Mouse (Mus musculus): ENCODE measurements around the gene Ackr2. TPM values are rescaled to one million over a fixed set of nuclear protein-coding genes. Genes with fewer than 3 reads are reported as not detected.

Ackr2 gene
- polyA plus RNA-seq, 1 experiment, result not detected

DNA sequence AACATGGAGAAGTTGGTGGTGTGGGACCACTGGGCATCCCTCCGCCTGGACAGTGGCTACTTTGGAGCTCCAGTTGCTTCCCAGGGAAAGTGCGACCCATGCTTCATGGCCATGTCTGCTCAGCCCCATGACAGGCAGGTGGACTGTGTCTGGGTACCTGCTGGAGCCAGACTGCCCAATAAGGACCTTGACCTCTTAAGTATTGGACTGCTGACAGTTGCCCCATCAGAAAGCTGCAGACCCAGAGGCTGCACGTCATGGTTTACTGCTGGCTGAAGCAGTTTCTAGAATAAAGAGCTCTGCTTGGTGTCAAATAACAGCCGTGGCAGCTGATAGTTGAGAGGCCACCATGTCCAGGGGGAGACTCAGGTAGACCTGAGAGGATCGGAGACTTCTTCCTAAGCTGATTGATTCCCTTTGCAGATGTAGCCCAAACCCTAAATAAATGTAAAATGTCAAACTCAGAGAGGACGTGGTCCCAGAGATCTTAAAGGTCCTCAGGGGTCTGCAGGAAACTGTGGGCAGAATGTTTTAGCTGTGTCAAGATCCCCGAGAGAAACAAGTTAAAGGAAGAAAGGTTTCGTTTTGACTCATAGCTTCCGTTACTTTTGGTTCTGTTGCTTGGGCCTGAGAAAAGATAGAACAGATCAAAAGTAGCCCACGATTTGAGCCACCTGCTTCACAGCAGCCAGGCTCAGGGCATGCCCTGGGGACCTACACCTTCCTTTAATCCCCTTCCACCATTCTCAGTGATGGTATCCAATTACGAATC lies 28.7 kb downstream of the Ackr2 start:
- Histone ChIP-seq H3K4me1 (ENCODE audit: control insufficient read depth, insufficient read depth, low read length) (peaks cover 13% of the 10 kb centered on the region; the same call in 1 of the 2 replicates), H3K4me3 (replicated peaks; ENCODE audit: control insufficient read depth, low read depth, low read length) (no peak overlapping the region), H3K27ac (ENCODE audit: control insufficient read depth, insufficient read depth, low read depth, low read length, poor library complexity) (peak overlapping the region; percentile 16; the same call in 1 of the 2 replicates)
- 28% methylated on average over 11 of the region's 11 CpGs for WGBS
- TF ChIP-seq CTCF (IDR thresholded peaks at IDR 0.05; ENCODE audit: control insufficient read depth, insufficient read depth, low read length), result no peak
- no peak for TF ChIP-seq POLR2A (IDR thresholded peaks at IDR 0.05; ENCODE audit: borderline replicate concordance, control insufficient read depth, low read depth, low read length)

DNA sequence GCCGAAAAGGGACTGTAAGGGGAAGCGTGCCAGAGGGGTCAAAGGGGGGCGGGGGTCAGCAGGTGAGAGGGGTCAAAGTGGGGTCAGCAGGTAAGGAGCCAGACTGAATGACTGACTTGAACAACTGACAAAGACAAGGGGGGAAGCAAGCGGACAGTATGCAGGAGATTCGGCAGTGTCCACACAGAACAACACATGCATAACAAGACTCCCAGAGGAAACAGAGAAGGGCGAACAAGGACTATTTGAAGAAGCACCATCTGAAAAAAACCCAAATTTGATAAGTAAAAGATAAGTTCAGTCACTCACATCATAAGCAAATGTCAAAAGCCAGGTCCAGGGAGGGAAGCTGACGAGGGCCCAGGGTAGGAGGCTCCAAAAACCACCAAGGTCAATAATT lies 29.6 kb downstream of the Ackr2 start:
- TF ChIP-seq CTCF (IDR thresholded peaks at IDR 0.05; ENCODE audit: control insufficient read depth, insufficient read depth, low read length) (no peak), POLR2A (IDR thresholded peaks at IDR 0.05; ENCODE audit: borderline replicate concordance, control insufficient read depth, low read depth, low read length) (no peak)
- Histone ChIP-seq H3K27ac (ENCODE audit: control insufficient read depth, insufficient read depth, low read depth, low read length, poor library complexity) (no peak overlapping the region), H3K4me3 (replicated peaks; ENCODE audit: control insufficient read depth, low read depth, low read length) (no peak overlapping the region), H3K4me1 (ENCODE audit: control insufficient read depth, insufficient read depth, low read length) (peaks cover 13% of the 10 kb centered on the region; the same call in 1 of the 2 replicates)
- 73% methylated on average over 7 of the region's 7 CpGs for WGBS

DNA sequence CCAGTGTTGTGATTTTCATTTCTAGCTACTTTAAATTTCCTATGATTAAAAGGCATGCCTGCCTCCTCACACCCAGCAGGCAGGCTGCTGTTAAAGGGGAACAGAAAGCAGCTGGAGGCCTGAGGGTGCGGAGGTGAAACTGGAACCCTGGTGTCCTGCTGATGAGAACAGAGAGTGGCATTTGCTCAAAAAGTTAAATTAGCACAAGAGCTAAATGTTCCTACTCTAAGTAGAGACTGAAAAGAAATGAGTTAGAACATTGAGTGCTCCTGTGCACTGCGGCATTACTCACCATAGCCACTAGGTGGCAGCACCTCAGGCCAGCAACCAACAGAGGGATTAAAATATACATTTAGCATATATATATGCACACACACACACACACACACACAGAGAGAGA lies 30.3 kb downstream of the Ackr2 start:
- Histone ChIP-seq H3K4me3 (replicated peaks; ENCODE audit: control insufficient read depth, low read depth, low read length) (no peak overlapping the region), H3K4me1 (ENCODE audit: control insufficient read depth, insufficient read depth, low read length) (peaks cover 13% of the 10 kb centered on the region; the same call in 1 of the 2 replicates), H3K27ac (ENCODE audit: control insufficient read depth, insufficient read depth, low read depth, low read length, poor library complexity) (peak overlapping the region; percentile 2; the same call in 1 of the 2 replicates)
- TF ChIP-seq POLR2A (IDR thresholded peaks at IDR 0.05; ENCODE audit: borderline replicate concordance, control insufficient read depth, low read depth, low read length) (no peak), CTCF (IDR thresholded peaks at IDR 0.05; ENCODE audit: control insufficient read depth, insufficient read depth, low read length) (peak; percentile 84)
- WGBS, result 17% methylated on average over 2 of the region's 2 CpGs

DNA sequence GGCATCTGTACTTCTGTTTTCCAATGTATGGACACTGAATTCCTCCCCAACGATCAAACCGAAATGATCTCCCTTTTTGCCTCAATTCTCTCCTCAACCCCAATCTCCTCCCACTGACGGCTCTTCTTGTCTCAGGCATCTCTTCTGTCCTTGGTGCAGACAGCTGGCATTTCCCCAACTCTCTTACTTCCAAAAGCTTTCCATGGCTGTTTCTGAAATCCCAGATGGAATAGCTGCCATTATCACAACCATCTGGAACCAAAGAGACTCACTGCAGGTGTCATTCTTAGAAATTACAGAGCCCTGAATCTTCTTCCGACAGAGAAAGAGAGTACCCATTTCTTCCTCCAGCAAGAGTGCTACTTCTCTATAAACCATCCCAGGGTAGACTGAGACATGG lies 36.7 kb downstream of the Ackr2 start:
- WGBS, result 86% methylated on average over 4 of the region's 4 CpGs
- TF ChIP-seq POLR2A (IDR thresholded peaks at IDR 0.05; ENCODE audit: borderline replicate concordance, control insufficient read depth, low read depth, low read length) (no peak), CTCF (IDR thresholded peaks at IDR 0.05; ENCODE audit: control insufficient read depth, insufficient read depth, low read length) (no peak)
- no peak overlapping the region for H3K27ac ChIP-seq (ENCODE audit: control insufficient read depth, insufficient read depth, low read depth, low read length, poor library complexity)

DNA sequence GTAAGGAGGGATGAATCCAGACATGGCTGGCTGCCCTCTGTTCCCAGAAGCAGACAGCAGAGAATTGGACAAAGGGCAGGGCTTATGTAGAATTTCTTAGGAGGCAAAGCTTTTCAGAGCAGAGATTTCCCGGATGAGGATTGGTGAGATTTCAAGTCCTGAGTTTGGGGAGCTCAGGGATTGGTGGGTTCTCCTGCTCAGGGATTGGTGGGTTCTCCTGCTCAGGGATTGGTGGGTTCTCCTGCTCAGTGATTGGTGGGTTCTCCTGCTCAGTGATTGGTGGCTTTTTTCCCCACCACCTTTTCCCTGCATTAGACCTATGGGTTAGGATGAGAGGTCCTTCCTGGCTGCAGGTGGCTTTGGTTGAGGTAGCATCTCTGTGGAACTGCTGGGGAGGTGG lies 38.8 kb downstream of the Ackr2 start:
- Histone ChIP-seq H3K4me1 (ENCODE audit: control insufficient read depth, insufficient read depth, low read length) (no peaks in the 10 kb centered on the region), H3K4me3 (replicated peaks; ENCODE audit: control insufficient read depth, low read depth, low read length) (no peak overlapping the region), H3K27ac (ENCODE audit: control insufficient read depth, insufficient read depth, low read depth, low read length, poor library complexity) (no peak overlapping the region)
- TF ChIP-seq POLR2A (IDR thresholded peaks at IDR 0.05; ENCODE audit: borderline replicate concordance, control insufficient read depth, low read depth, low read length), result no peak
- TF ChIP-seq CTCF (IDR thresholded peaks at IDR 0.05; ENCODE audit: control insufficient read depth, insufficient read depth, low read length), result no peak
- 83% methylated on average over 1 of the region's 1 CpGs for WGBS

More for the DNA sequence above, 36.7 kb downstream of the Ackr2 start:
- Histone ChIP-seq H3K4me3 (replicated peaks; ENCODE audit: control insufficient read depth, low read depth, low read length) (no peak overlapping the region), H3K4me1 (ENCODE audit: control insufficient read depth, insufficient read depth, low read length) (no peaks in the 10 kb centered on the region)

DNA sequence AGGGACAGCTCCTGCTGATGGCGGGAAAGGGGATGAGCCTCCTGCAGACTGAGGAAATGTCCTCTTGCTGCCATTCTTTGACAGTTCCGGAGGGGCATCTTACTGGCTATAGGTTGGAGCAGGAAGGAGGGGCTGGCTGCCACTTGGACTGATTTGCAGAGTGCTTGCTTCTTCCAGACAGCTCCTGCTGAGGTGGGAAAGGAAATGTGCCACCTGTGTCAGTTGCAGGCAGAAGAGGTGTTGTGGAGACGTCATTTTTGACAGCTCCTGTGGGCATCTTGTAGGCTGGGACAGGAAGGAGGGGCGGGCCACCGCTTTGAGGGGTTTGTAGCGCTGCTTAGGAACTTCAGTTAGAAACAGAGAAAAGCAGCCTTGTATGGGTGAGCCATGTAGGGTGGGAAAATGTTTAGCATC lies 39.3 kb downstream of the Ackr2 start:
- 35% methylated on average over 6 of the region's 6 CpGs for WGBS
- no peak overlapping the region for H3K4me3 ChIP-seq (replicated peaks; ENCODE audit: control insufficient read depth, low read depth, low read length)
- TF ChIP-seq POLR2A (IDR thresholded peaks at IDR 0.05; ENCODE audit: borderline replicate concordance, control insufficient read depth, low read depth, low read length) (no peak), CTCF (IDR thresholded peaks at IDR 0.05; ENCODE audit: control insufficient read depth, insufficient read depth, low read length) (no peak)

DNA sequence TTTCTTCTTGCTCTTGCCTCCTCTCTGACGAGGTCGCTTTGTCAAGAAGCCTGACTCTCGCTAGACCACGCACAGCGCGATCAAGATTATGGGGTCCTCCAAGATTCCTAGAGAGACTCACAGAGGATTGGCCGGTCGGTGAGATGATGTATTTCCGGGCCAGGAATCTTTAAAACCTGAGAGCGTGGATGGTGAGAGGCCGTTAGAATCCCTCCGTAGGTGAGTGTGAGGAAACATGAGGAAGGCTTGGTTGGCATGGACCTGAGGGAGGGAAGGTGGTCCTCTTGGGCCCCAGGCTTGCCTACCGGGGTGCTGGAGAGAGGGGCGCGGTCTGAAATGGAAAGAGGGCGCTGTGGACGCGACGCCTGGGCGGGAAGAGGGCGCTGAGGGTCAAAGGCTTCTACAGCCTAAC lies 39.8 kb downstream of the Ackr2 start:
- H3K4me1 ChIP-seq (ENCODE audit: control insufficient read depth, insufficient read depth, low read length), result no peaks in the 10 kb centered on the region
- H3K4me3 ChIP-seq (replicated peaks; ENCODE audit: control insufficient read depth, low read depth, low read length), result peak overlapping the region; percentile 50
- TF ChIP-seq CTCF (IDR thresholded peaks at IDR 0.05; ENCODE audit: control insufficient read depth, insufficient read depth, low read length) (no peak), POLR2A (IDR thresholded peaks at IDR 0.05; ENCODE audit: borderline replicate concordance, control insufficient read depth, low read depth, low read length) (no peak)
- H3K27ac ChIP-seq (ENCODE audit: control insufficient read depth, insufficient read depth, low read depth, low read length, poor library complexity), result no peak overlapping the region
- 56% methylated on average over 21 of the region's 21 CpGs for WGBS

More for the DNA sequence above, 39.3 kb downstream of the Ackr2 start:
- Histone ChIP-seq H3K4me1 (ENCODE audit: control insufficient read depth, insufficient read depth, low read length) (no peaks in the 10 kb centered on the region), H3K27ac (ENCODE audit: control insufficient read depth, insufficient read depth, low read depth, low read length, poor library complexity) (no peak overlapping the region)

DNA sequence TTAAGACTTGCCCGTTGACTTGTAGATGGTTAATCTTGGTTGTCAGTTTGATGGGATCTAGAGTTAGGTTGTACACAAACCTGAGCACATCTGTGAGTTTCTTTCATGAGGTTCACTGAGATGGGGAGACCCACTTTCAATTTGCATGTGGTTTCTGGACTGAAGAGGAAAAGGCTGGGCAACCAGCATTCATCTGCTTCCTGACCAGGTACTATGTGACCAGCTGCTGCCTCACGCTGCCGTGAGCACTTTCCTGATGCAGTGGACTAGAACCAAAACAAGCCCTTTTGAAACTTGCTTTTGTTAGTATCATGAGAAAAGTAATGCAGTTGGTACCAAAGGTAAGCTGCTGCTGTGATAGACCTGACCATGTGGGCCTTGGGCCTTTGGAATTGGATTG lies 44.9 kb downstream of the Ackr2 start:
- WGBS, result 22% methylated on average over 3 of the region's 3 CpGs
- H3K4me1 ChIP-seq (ENCODE audit: control insufficient read depth, insufficient read depth, low read length), result no peaks in the 10 kb centered on the region; the same call in 1 of the 2 replicates
- no peak overlapping the region for H3K4me3 ChIP-seq (replicated peaks; ENCODE audit: control insufficient read depth, low read depth, low read length)
- H3K27ac ChIP-seq (ENCODE audit: control insufficient read depth, insufficient read depth, low read depth, low read length, poor library complexity), result no peak overlapping the region
- TF ChIP-seq CTCF (IDR thresholded peaks at IDR 0.05; ENCODE audit: control insufficient read depth, insufficient read depth, low read length), result no peak
- TF ChIP-seq POLR2A (IDR thresholded peaks at IDR 0.05; ENCODE audit: borderline replicate concordance, control insufficient read depth, low read depth, low read length), result no peak

Measured in bone marrow, adult 2 months (tissue).